Mouse (Mus musculus) heart, embryonic 16.5 days (tissue): ENCODE measurements at regions not wholly inside any gene's neighbourhood (a gene's known extent, or its start where the extent isn't known, plus 50 kb on each side); places are given as distances from the start of the nearest gene placed in this dataset.

Experiments
- ATAC-seq: fragments of 200-750 bp; cut with Nextera tagmentation; replicated peaks from 2 replicates; pipeline ENCODE4 v1.8.0; 2017; ENCODE audit warnings: moderate number of reproducible peaks; ENCODE audit not compliant: insufficient read depth, low FRiP score; ENCODE audit errors: extremely low read depth
- H3K27ac ChIP-seq: fragments of 300-500 bp; sonication (generic); 2 replicates; pipeline ENCODE4 v1.5.1; 2014; ENCODE audit warnings: mild to moderate bottlenecking, low read length, control low read depth, moderate library complexity
- H3K27me3 ChIP-seq: fragments of 300-500 bp; sonication (generic); 2 replicates; pipeline ENCODE4 v1.6.1; 2014; ENCODE audit warnings: low read length, mixed read lengths; ENCODE audit not compliant: control insufficient read depth, insufficient read depth
- H3K36me3 ChIP-seq: fragments of 300-500 bp; sonication (generic); 2 replicates; pipeline ENCODE4 v1.6.1; 2014; ENCODE audit not compliant: control insufficient read depth, insufficient read depth
- H3K4me1 ChIP-seq: fragments of 300-500 bp; sonication (generic); 2 replicates; pipeline ENCODE4 v1.6.1; 2014; ENCODE audit warnings: low read length, mixed read lengths; ENCODE audit not compliant: control insufficient read depth, insufficient read depth
- H3K4me2 ChIP-seq: fragments of 300-500 bp; sonication (generic); 2 replicates; pipeline ENCODE4 v1.6.1; 2014; ENCODE audit warnings: low read depth, mild to moderate bottlenecking, control low read depth, low read length
- H3K4me3 ChIP-seq: fragments of 300-500 bp; sonication (generic); 2 replicates; pipeline ENCODE4 v1.5.1; 2014; ENCODE audit warnings: mild to moderate bottlenecking, control low read depth, low read length
- H3K9ac ChIP-seq: fragments of 300-500 bp; sonication (generic); 2 replicates; pipeline ENCODE4 v1.6.1; 2014; ENCODE audit warnings: low read length, control low read depth
- H3K9me3 ChIP-seq: fragments of 300-500 bp; sonication (generic); replicated peaks from 2 replicates; pipeline ENCODE4 v1.6.1; 2016; ENCODE audit warnings: low read length; ENCODE audit not compliant: control insufficient read depth
- WGBS: fragments of 180-500 bp; shearing (Covaris S2); extraction: QIAGEN DNeasy Blood & Tissue Kit; methylation state at CpG from one replicate; pipeline ENCODE4 v1.1.7; 2014; 5-methylcytosine and 5-hydroxymethylcytosine counted together

GRCm38 (mm10) chr2:128342212-128342611, 216.4 kb downstream of the Bcl2l11 start:
- Histone ChIP-seq H3K4me3 (no peak overlapping the region), H3K4me1 (peaks cover 29% of the 10 kb centered on the region), H3K27me3 (no peaks in the 10 kb centered on the region), H3K9ac (no peak overlapping the region), H3K36me3 (no peaks in the 10 kb centered on the region), H3K9me3 (no peaks in the 10 kb centered on the region), H3K27ac (no peak overlapping the region), H3K4me2 (no peak overlapping the region)
- ATAC-seq: no peak
- WGBS: 67% methylated on average over 9 of the region's 9 CpGs

- Histone ChIP-seq H3K36me3 (no peaks in the 10 kb centered on the region), H3K9me3 (no peaks in the 10 kb centered on the region; the same call in 1 of the 2 replicates), H3K9ac (no peak overlapping the region), H3K4me1 (peaks cover 2% of the 10 kb centered on the region; the same call in 1 of the 2 replicates), H3K4me2 (no peak overlapping the region), H3K27me3 (no peaks in the 10 kb centered on the region), H3K27ac (no peak overlapping the region), H3K4me3 (no peak overlapping the region)
- WGBS: 42% methylated on average over 11 of the region's 11 CpGs
- no peak for ATAC-seq
Observed at GRCm38 (mm10) chr2:128345557-128345956, 219.7 kb downstream of the Bcl2l11 start.

- no peak for ATAC-seq
- Histone ChIP-seq H3K9me3 (no peaks in the 10 kb centered on the region; the same call in 1 of the 2 replicates), H3K27ac (no peak overlapping the region), H3K27me3 (no peaks in the 10 kb centered on the region), H3K4me3 (no peak overlapping the region), H3K36me3 (no peaks in the 10 kb centered on the region), H3K9ac (no peak overlapping the region), H3K4me1 (0 out of 2 replicates have a peak, but pooled peaks cover 2% of the 10 kb centered on the region), H3K4me2 (no peak overlapping the region)
- WGBS: 76% methylated on average over 2 of the region's 2 CpGs
Observed at GRCm38 (mm10) chr2:128348556-128348955, 222.7 kb downstream of the Bcl2l11 start.

- no peak overlapping the region for H3K4me3 ChIP-seq
- peaks cover 7% of the 10 kb centered on the region for H3K9me3 ChIP-seq
- no peaks in the 10 kb centered on the region for H3K4me1 ChIP-seq
- no peaks in the 10 kb centered on the region for H3K27me3 ChIP-seq
- H3K27ac ChIP-seq: no peak overlapping the region
- 89% methylated on average over 16 of the region's 16 CpGs for WGBS
- no peaks in the 10 kb centered on the region for H3K36me3 ChIP-seq
- no peak overlapping the region for H3K4me2 ChIP-seq
- no peak overlapping the region for H3K9ac ChIP-seq
- no peak for ATAC-seq
Observed at GRCm38 (mm10) chr2:128351405-128351804, 225.6 kb downstream of the Bcl2l11 start.

GRCm38 (mm10) chr2:128352533-128352932, 226.7 kb downstream of the Bcl2l11 start:
- 81% methylated on average over 1 of the region's 1 CpGs for WGBS
- peaks cover 8% of the 10 kb centered on the region for H3K9me3 ChIP-seq

GRCm38 (mm10) chr2:128353457-128353856, 227.6 kb downstream of the Bcl2l11 start:
- 64% methylated on average over 3 of the region's 3 CpGs for WGBS

More at GRCm38 (mm10) chr2:128352533-128352932, 226.7 kb downstream of the Bcl2l11 start:
- Histone ChIP-seq H3K4me1 (no peaks in the 10 kb centered on the region), H3K36me3 (no peaks in the 10 kb centered on the region), H3K27ac (no peak overlapping the region), H3K4me3 (no peak overlapping the region), H3K4me2 (no peak overlapping the region), H3K9ac (no peak overlapping the region), H3K27me3 (no peaks in the 10 kb centered on the region)
- no peak for ATAC-seq

GRCm38 (mm10) chr2:128356326-128356725, 230.5 kb downstream of the Bcl2l11 start:
- Histone ChIP-seq H3K4me1 (no peaks in the 10 kb centered on the region), H3K9ac (no peak overlapping the region), H3K36me3 (no peaks in the 10 kb centered on the region), H3K9me3 (peaks cover 8% of the 10 kb centered on the region), H3K4me2 (no peak overlapping the region), H3K27me3 (no peaks in the 10 kb centered on the region), H3K27ac (no peak overlapping the region), H3K4me3 (no peak overlapping the region)
- no peak for ATAC-seq
- 77% methylated on average over 4 of the region's 4 CpGs for WGBS

More at GRCm38 (mm10) chr2:128353457-128353856, 227.6 kb downstream of the Bcl2l11 start:
- H3K9me3 ChIP-seq: peaks cover 8% of the 10 kb centered on the region
- H3K4me3 ChIP-seq: no peak overlapping the region
- H3K27ac ChIP-seq: no peak overlapping the region
- H3K4me1 ChIP-seq: no peaks in the 10 kb centered on the region
- H3K36me3 ChIP-seq: no peaks in the 10 kb centered on the region
- ATAC-seq: no peak
- no peak overlapping the region for H3K4me2 ChIP-seq
- H3K9ac ChIP-seq: no peak overlapping the region
- no peaks in the 10 kb centered on the region for H3K27me3 ChIP-seq

GRCm38 (mm10) chr2:128359106-128359505, 231.9 kb upstream of the Spdye4c start:
- Histone ChIP-seq H3K27ac (no peak overlapping the region), H3K9me3 (peaks cover 8% of the 10 kb centered on the region), H3K4me1 (peaks cover 5% of the 10 kb centered on the region; the same call in 1 of the 2 replicates), H3K36me3 (no peaks in the 10 kb centered on the region), H3K27me3 (no peaks in the 10 kb centered on the region), H3K4me3 (no peak overlapping the region), H3K4me2 (no peak overlapping the region), H3K9ac (no peak overlapping the region)
- no peak for ATAC-seq
- 73% methylated on average over 4 of the region's 4 CpGs for WGBS

- 82% methylated on average over 5 of the region's 5 CpGs for WGBS
- ATAC-seq: no peak
- peaks cover 8% of the 10 kb centered on the region for H3K9me3 ChIP-seq
- no peak overlapping the region for H3K4me2 ChIP-seq
- H3K9ac ChIP-seq: no peak overlapping the region
- H3K4me1 ChIP-seq: peaks cover 19% of the 10 kb centered on the region
- no peaks in the 10 kb centered on the region for H3K27me3 ChIP-seq
- H3K27ac ChIP-seq: no peak overlapping the region
- no peaks in the 10 kb centered on the region for H3K36me3 ChIP-seq
- no peak overlapping the region for H3K4me3 ChIP-seq
Observed at GRCm38 (mm10) chr2:128360517-128360916, 230.5 kb upstream of the Spdye4c start.
